Mouse (Mus musculus) embryonic facial prominence, embryonic 11.5 days (tissue): ENCODE data around the gene Rbfox1. TPM values are rescaled to one million over a fixed set of nuclear protein-coding genes. Genes with fewer than 3 reads are reported as not detected.

Experiments
- ATAC-seq: fragments of 200-750 bp; cut with Nextera tagmentation; replicated peaks from 2 replicates; pipeline ENCODE4 v1.8.0; 2017; ENCODE audit warnings: low read depth; ENCODE audit not compliant: insufficient number of reproducible peaks, low FRiP score, low TSS enrichment
- DNase-seq: peaks from one replicate; pipeline ENCODE4 v3.0.0-alpha.2; 2015; ENCODE audit warnings: low spot score
- H3K27ac ChIP-seq: fragments of 300-500 bp; sonication (generic); replicated peaks from 2 replicates; pipeline ENCODE4 v1.5.1; 2014; ENCODE audit warnings: mild to moderate bottlenecking, low read depth, low read length, control low read depth
- H3K27me3 ChIP-seq: fragments of 300-500 bp; sonication (generic); 2 replicates; pipeline ENCODE4 v1.6.1; 2014; ENCODE audit warnings: mild to moderate bottlenecking, low read length, moderate library complexity, mixed read lengths; ENCODE audit not compliant: control insufficient read depth, insufficient read depth
- H3K36me3 ChIP-seq: fragments of 300-500 bp; sonication (generic); replicated peaks from 2 replicates; pipeline ENCODE4 v1.6.1; 2014; ENCODE audit warnings: low read depth, mild to moderate bottlenecking, low read length, moderate library complexity, mixed read lengths; ENCODE audit not compliant: control insufficient read depth, insufficient read depth
- H3K4me1 ChIP-seq: fragments of 300-500 bp; sonication (generic); 2 replicates; pipeline ENCODE4 v1.6.1; 2014; ENCODE audit warnings: low read length, mixed read lengths; ENCODE audit not compliant: control insufficient read depth, insufficient read depth
- H3K4me2 ChIP-seq: fragments of 300-500 bp; sonication (generic); 2 replicates; pipeline ENCODE4 v1.6.1; 2014; ENCODE audit warnings: low read depth, mild to moderate bottlenecking, control low read depth, low read length, moderate library complexity
- H3K4me3 ChIP-seq: fragments of 300-500 bp; sonication (generic); 2 replicates; pipeline ENCODE4 v1.5.1; 2014; ENCODE audit warnings: low read depth, low read length, control low read depth
- H3K9ac ChIP-seq: fragments of 300-500 bp; sonication (generic); replicated peaks from 2 replicates; pipeline ENCODE4 v1.6.1; 2014; ENCODE audit warnings: mild to moderate bottlenecking, control low read depth, low read length
- H3K9me3 ChIP-seq: fragments of 300-500 bp; sonication (generic); replicated peaks from 2 replicates; pipeline ENCODE4 v1.6.1; 2016; ENCODE audit warnings: mild to moderate bottlenecking, low read length, inconsistent platforms, mixed read lengths; ENCODE audit not compliant: control insufficient read depth
- WGBS: fragments of 180-500 bp; shearing (Covaris S2); extraction: QIAGEN DNeasy Blood & Tissue Kit; methylation state at CpG from one replicate; pipeline ENCODE4 v1.1.7; 2014; 5-methylcytosine and 5-hydroxymethylcytosine counted together
- polyA plus RNA-seq: library from polyadenylated mRNA; unstranded; fragments of >200 nt; fragmentation: Nextera tagmentation; extraction: Ambion mirVana; gene quantifications from 2 replicates; pipeline ENCODE4 v1.2.1, GENCODE M21; 2014

Gene Rbfox1
- polyA plus RNA-seq, 1 experiment from 2014 or later = 4.2 TPM

DNA sequence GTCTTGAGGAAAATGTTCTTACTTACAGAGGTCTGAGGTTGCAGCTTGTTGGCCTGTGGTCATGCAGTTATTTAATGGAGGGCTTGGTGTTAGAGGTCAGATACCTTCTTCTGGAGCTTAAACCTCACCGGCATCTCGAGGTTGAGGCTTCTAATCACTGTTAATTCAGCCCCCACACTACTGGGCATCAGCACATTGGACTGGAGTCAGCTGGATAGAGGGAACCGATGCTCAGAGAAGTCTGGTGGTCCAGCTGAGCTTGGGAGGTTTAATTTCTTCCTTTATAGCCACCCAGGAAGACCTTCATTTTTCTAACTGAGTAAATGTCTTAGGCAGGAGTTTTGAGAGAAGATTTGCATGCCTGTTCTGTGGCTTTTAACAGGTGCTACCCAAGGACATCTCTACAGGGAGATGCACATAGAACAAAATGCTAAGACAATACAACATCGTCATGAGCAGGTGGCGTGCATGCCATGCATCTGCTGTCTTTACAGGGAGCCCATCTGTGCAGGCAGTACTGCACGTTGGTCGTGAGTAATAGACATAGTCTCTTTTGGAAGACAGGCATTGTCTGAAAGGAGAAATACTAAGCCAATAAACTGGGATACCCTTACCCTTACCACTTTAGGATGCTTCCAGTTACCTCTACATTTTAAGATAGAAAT, 199.7 kb downstream of the Rbfox1 start:
- Histone ChIP-seq H3K27me3 (no peaks in the 10 kb centered on the region), H3K36me3 (no peaks in the 10 kb centered on the region), H3K9ac (no peak overlapping the region), H3K4me2 (no peak overlapping the region), H3K27ac (no peak overlapping the region), H3K4me1 (no peaks in the 10 kb centered on the region), H3K4me3 (no peak overlapping the region), H3K9me3 (no peaks in the 10 kb centered on the region)
- 79% methylated on average over 7 of the region's 7 CpGs for WGBS
- ATAC-seq = no peak
- no peak for DNase-seq

DNA sequence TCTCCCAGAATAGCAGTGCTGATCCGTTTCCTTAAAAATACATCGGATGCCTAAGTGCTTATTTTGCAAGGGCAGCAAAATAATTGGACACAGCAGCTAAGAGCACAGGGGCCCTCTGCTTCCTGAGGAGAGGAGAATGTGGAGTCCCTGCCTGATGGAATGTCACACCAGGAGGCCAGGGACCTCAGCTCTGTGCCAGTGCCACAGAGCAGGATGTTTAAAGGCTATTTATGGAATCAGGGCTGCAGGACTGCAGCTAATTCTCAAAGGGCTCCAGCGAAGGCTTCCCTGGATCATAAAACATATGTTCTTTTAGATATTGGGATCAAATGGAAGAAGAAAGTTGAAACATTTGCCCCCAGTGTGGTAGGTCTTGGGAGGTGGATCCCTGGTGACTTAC, 201.0 kb downstream of the Rbfox1 start:
- no peak for DNase-seq
- Histone ChIP-seq H3K9me3 (no peaks in the 10 kb centered on the region), H3K36me3 (no peaks in the 10 kb centered on the region), H3K27me3 (no peaks in the 10 kb centered on the region), H3K27ac (no peak overlapping the region), H3K4me2 (no peak overlapping the region), H3K9ac (no peak overlapping the region), H3K4me3 (no peak overlapping the region), H3K4me1 (no peaks in the 10 kb centered on the region)
- WGBS = 19% methylated on average over 3 of the region's 3 CpGs
- no peak for ATAC-seq

DNA sequence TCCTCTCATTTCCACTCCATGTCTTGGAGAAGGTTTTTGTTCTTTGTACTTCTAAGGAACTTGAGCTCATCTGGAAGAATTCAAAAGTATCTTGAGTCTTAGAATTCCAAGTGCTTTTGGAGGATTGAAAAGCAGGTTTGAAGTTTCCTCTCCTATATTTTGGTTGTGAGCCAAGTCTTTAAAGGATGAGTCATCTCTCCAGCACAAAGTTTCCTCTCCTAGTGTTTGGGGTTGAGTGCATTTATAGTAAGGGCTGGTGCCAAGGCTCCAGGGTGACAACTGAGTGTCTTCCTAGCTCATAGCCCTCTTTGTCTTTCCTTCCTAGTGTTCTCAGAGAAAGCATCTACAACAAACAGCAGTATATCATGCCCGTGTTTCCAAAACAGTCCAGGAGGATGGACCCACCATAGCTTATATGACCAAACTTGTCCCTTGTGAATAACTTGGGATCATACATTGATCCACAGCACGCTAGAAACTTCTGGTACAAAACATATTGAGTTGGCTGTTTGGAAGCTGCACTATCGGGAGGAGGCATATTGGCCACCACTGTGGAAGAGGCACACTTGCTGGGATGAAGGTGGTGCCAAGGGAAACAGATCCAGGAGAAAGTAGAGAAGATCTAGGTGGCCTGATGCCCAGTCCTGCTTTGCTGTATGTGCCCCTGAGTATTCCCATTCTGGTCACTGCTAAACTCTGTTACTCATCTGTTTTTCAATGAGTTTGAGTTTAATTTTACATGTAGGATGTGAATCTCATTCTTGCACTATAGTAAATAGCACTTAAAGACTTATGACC, 206.4 kb downstream of the Rbfox1 start:
- no peaks in the 10 kb centered on the region for H3K9me3 ChIP-seq
- DNase-seq (no peak), ATAC-seq (no peak)
- H3K27me3 ChIP-seq = no peaks in the 10 kb centered on the region
- no peak overlapping the region for H3K27ac ChIP-seq
- WGBS = 88% methylated on average over 3 of the region's 3 CpGs
- no peak overlapping the region for H3K4me2 ChIP-seq
- no peaks in the 10 kb centered on the region for H3K4me1 ChIP-seq
- H3K9ac ChIP-seq = no peak overlapping the region
- H3K4me3 ChIP-seq = no peak overlapping the region
- H3K36me3 ChIP-seq = no peaks in the 10 kb centered on the region

DNA sequence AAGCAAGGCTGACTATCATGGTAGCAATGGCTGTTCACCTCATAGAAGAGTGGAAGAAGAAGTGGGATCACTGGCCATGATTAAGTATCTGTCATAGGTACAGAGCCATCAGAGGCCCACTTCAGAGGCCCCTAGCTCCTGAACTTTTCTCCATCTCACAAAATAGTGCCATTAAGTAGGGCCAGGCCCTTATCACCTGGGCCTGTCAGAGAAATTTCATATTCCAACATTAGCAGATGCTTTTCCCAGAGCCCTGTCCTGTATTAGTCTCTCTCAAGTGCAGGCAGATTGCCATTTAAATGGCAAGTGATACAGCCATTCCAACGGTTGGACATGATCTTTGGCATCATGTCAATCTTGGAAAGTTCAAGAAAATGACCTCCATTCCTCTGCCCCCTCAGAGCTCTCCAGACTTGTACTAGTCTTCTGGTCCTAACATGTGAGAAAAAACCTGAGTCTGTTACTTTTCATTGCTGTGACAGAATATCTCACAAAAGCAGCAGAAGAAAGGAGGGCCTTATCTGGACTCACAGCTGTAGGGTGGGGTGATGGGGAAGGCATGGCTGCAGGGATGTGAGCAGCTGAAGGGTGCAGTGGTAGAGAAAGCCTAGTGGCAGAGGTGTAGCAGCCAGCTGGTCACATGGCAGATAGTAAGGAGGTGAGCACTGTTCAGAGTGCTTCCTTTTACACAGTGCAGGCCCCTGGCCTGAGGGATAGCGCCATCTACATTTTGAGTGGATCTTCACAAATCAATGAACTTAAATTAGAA, 210.6 kb downstream of the Rbfox1 start:
- ATAC-seq = peak; percentile 75; the same call in 1 of the 2 replicates
- no peak for DNase-seq
- 82% methylated on average over 2 of the region's 2 CpGs for WGBS
- Histone ChIP-seq H3K36me3 (no peaks in the 10 kb centered on the region), H3K4me1 (no peaks in the 10 kb centered on the region), H3K4me2 (no peak overlapping the region), H3K27ac (no peak overlapping the region), H3K9me3 (no peaks in the 10 kb centered on the region), H3K4me3 (no peak overlapping the region), H3K9ac (no peak overlapping the region), H3K27me3 (no peaks in the 10 kb centered on the region)

DNA sequence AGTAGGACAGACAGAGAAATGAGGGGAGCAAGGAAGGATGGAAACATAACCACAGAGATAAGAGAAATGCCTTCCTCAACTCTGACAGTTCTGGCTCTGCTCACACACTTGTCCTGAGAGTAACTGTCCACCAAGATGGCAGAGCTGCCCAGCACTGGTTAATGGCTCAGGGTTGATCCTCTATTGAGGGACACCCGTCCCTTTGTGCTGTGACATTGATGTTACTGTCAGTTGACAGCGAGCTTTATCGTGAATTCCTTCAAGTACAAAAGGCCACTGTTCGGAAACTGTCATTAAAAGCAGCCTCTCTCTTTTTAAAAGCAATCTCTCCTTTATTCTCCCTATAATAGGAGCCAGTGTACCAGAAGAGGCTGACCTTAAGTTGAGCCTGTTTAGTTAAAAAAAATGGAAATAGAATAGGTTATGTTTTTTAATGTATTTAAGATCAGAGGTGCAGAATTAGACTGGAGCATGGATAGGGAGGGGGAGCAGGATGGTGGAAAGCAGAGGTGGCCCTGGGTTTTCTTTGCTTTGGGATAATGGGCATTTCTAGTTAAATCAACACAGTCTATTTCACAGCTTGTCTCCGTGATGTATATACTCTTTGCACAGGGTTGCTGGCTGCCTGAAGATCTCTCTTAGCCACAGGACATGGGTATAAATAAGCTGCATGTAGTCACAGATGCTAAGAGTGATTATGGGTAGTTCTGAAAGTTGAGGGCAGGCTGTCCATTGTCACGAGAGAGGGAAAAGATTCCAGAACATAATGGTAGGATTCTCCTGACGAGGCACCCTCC, 212.3 kb downstream of the Rbfox1 start:
- DNase-seq (peak; percentile 4), ATAC-seq (no peak)
- no peak overlapping the region for H3K4me3 ChIP-seq
- no peaks in the 10 kb centered on the region for H3K27me3 ChIP-seq
- H3K4me2 ChIP-seq = no peak overlapping the region
- no peaks in the 10 kb centered on the region for H3K4me1 ChIP-seq
- 41% methylated on average over 7 of the region's 7 CpGs for WGBS
- H3K36me3 ChIP-seq = no peaks in the 10 kb centered on the region
- no peak overlapping the region for H3K9ac ChIP-seq
- H3K27ac ChIP-seq = no peak overlapping the region
- H3K9me3 ChIP-seq = no peaks in the 10 kb centered on the region

DNA sequence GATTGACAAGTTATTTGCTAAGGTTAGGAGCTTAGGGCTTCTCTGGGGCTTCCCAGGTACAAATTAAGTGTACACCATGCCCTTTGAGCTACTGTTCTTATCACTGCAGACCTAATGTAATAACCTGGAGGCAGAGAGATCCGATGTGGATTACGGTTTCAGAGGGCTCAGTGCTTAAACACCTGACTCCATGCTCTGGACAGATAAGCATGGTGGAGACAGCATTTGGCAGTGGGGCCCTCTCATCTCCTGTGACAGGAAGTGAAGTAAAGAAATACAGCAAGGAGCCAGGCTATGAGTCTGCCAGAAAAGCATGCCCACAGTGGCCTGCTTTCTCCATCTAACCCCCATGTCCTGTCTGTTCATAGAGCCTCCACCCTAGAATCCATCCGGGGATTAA, 213.0 kb downstream of the Rbfox1 start:
- no peaks in the 10 kb centered on the region for H3K36me3 ChIP-seq
- WGBS = 88% methylated on average over 3 of the region's 3 CpGs
- H3K4me2 ChIP-seq = no peak overlapping the region
- ATAC-seq (no peak), DNase-seq (no peak)
- H3K4me3 ChIP-seq = no peak overlapping the region
- H3K27ac ChIP-seq = no peak overlapping the region
- H3K27me3 ChIP-seq = no peaks in the 10 kb centered on the region
- no peaks in the 10 kb centered on the region for H3K4me1 ChIP-seq
- H3K9me3 ChIP-seq = no peaks in the 10 kb centered on the region
- no peak overlapping the region for H3K9ac ChIP-seq

DNA sequence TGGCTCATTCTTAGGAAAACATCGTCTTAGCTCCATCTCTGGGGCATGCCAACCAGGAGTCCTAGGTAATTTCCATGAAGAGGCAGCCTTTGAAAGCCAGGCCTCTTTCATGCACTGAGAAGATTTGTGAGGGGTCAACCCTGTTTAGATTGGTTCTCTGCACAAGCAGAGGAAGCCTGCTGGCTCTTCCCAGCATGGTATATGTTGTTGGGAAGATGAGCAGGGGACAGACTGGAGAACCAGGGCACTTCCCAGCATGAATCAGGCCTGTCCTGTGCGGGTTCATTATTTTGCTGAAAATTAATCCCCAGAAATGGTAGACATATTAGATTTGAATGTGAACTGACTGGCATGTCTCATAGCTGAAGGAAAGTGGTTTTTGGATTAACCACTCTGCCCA, 214.4 kb downstream of the Rbfox1 start:
- no peak for ATAC-seq
- no peak overlapping the region for H3K9ac ChIP-seq

More for the DNA sequence above, 214.4 kb downstream of the Rbfox1 start:
- H3K36me3 ChIP-seq = no peaks in the 10 kb centered on the region
- H3K4me1 ChIP-seq = no peaks in the 10 kb centered on the region
- no peak overlapping the region for H3K4me2 ChIP-seq
- no peak for DNase-seq
- no peaks in the 10 kb centered on the region for H3K27me3 ChIP-seq
- 83% methylated on average over 2 of the region's 2 CpGs for WGBS
- no peak overlapping the region for H3K4me3 ChIP-seq
- H3K9me3 ChIP-seq = no peaks in the 10 kb centered on the region
- H3K27ac ChIP-seq = no peak overlapping the region
